Mouse (Mus musculus) lung, postnatal 10 days (tissue): Measurements from ENCODE around the gene Syne3.

Experiments used
- DNase-seq: peaks from one replicate; pipeline ENCODE4 v3.0.0; 2021

Syne3 gene

GRCm38 (mm10) chr12:104998541-104998940 lies 11.1 kb downstream of the Syne3 start:
- DNase-seq: no peak

DNA sequence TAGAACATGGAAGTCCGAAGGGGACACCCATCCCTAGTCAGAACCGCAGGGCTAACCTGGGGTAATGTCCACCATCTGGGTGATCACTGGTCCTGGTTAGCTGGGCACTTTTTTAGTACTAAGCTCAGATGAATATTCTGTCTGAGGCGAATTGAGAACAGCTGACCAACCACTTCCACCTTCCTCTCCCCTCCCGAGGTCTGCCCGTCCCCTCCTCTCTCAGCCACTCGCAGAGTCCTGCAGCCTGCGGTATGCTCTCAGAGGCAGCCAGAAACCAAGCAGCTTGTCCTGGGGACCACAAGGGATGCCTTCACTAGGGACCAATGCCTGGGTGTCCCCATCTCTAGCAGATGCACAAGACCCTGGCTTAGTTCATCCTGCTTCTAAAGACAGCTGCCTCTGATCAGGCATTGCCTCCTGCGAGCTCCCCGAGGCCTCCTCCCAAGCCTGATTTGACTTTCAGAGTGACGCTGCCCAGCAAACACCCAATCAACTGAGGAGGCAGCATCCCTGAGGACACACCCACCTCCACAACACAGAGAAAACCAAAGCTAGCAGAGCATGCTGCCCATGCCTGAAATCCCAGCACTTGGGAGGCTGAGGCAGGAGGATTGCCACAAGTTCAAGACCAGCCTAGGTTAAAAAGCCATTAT lies 11.8 kb downstream of the Syne3 start:
- no peak for DNase-seq

- DNase-seq: no peak
These were observed 12.4 kb downstream of the Syne3 start for GRCm38 (mm10) chr12:104997159-104997558.

DNA sequence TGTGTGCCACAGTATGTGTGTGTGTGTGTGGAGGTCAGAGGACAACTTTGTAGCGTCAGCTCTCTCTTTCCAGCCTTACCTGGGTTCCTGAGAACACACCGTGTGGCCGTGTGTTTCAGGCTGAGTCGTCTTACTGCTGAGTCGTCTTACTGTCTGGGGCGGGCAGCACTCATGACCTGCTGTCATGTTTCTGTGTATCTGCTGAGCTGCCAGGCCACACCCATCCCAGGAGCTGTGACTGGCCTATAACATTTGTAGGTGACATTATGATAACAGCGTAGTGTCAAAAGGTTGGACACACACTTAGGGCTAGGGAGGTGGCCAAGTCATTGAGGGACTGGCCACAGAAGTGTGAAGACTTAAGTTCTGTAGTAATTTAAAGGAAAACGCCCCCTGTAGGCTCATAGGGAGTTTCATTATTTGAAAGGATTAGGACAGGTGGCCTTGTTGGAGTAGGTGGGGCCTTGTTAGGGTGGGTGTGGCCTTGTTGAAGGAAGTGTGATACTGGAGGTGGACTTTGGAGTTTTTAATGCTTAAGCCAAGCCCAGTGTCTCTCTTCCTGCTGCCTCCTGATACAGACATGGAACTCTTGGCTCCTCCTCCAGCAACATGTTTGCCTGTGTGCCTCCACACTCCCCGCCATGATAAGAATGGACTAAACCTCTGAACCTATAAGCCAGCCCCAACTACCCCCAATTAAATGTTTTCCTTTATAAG lies 13.4 kb downstream of the Syne3 start:
- no peak for DNase-seq

GRCm38 (mm10) chr12:104995259-104995876 lies 14.2 kb downstream of the Syne3 start:
- DNase-seq: no peak

GRCm38 (mm10) chr12:104992838-104993237 lies 16.8 kb downstream of the Syne3 start:
- DNase-seq: peak; percentile 51

GRCm38 (mm10) chr12:104992123-104992741 lies 17.4 kb downstream of the Syne3 start:
- no peak for DNase-seq

- no peak for DNase-seq
These were observed 18.7 kb downstream of the Syne3 start for GRCm38 (mm10) chr12:104990741-104991454.

DNA sequence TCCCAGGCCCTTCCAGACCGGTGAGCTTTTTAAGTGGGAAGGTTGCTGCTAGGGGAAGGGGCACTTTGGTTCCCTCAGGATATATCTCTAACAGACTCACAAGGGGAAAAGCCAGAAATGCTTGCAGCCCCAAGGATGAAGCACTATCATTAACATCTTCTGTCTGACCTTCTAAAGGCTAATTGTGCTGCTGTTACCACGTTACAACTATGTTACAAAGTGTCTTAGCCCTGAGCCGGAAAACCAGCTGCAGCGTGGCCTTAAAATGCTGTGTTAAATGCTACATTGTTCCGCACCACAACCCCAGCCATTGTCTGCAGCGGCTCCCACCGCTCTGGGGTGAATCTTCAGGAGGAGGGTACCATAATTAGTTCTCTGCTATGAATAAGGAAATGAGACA lies 21.7 kb downstream of the Syne3 start:
- DNase-seq: no peak

DNA sequence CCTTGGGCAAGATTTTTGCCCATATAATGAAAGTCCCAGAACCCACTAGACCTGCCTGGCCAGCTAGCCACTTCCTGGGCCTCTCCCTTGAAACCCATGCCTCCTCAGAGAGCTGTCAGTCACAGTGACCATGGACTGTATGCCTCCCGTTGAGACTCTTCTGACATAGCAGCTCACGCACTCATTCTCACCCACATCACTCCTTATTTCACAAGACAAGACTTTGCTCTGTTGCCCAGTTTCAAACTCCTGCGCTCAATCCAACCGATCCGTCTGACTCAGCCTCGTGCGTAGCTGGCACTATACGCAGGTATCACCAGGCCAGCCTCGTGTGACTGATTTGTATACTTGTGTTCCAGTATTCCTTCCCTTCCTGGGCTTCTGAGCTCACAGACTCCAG lies 22.8 kb downstream of the Syne3 start:
- DNase-seq: no peak

- no peak for DNase-seq
These were observed 23.6 kb downstream of the Syne3 start for GRCm38 (mm10) chr12:104986001-104986400.

DNA sequence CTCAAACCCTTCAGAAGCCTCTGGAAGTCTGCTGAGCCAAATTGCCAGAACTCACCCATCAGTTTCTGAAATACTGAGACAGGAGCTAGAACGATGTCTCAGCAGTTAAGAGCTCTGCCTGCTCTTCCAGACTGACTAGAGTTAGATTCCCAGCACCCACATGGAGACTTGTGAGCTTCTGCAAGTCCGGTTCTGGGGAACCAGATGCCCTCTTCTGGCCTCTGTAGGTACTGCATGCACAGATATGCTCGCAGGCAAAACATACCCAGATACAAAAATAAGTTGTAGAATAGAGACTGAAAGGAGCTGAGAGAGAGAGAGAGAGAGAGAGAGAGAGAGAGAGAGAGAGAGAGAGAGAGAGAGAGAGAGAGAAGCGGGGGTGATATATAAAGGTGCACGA lies 24.5 kb downstream of the Syne3 start:
- no peak for DNase-seq

- DNase-seq: no peak
These were observed 26.1 kb downstream of the Syne3 start for GRCm38 (mm10) chr12:104983476-104983875.

DNA sequence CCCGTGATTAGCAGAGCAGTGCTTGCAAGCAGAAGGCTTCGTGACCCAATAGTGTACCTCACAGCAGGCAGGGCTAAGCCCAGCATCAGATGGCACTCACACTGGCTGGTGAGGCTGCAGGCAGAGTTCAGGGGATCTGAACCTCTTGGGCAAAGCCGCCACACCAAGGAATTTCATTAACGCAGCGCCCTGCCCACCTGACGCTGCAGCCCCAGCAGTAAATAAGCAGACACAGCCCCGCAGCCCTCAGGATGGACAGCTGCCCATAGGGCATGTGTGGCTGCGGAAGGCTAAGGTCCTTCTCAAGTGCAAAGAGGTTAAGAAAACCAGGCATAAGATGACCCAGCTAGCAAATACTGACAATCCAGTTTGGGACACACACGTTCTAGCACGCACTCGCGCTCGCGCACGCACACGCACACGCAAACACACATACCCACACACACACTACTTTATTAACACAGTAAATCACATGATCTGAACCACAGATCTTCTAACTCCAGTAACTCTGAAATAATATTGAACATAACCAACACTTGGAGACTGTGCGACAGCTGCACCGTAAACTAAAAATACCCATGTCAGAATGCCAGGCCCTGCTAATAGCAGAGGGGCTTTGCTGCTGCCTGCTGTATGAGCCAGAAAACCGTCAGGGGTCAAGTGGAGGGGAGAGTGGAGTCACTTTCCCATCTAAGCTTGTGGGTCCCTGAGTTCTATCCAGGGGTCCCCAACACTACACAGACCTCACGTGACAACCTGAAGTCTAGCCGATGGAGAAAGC lies 30.5 kb downstream of the Syne3 start:
- DNase-seq: no peak

GRCm38 (mm10) chr12:104978420-104978819 lies 31.2 kb downstream of the Syne3 start:
- peak; percentile 70 for DNase-seq

DNA sequence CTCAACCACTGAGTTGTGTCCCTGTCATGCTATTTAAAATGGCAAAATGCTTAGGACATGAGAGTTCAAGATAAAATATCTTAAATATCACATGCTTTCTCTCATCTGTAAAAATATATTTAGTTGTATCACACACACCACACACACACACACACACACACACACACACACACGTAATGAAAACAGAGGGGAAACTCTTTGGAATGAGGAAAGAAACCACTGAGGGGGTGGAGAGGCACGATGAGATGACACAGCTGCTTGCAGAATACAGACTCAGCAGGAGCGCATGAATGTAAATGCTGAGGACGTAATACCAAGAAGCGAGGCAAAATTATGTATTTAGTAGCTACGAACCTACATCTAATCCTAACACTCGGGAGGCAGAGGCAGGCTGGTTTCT lies 32.7 kb downstream of the Syne3 start:
- DNase-seq: no peak

- no peak for DNase-seq
These were observed 33.2 kb downstream of the Syne3 start for GRCm38 (mm10) chr12:104976331-104976817.

DNA sequence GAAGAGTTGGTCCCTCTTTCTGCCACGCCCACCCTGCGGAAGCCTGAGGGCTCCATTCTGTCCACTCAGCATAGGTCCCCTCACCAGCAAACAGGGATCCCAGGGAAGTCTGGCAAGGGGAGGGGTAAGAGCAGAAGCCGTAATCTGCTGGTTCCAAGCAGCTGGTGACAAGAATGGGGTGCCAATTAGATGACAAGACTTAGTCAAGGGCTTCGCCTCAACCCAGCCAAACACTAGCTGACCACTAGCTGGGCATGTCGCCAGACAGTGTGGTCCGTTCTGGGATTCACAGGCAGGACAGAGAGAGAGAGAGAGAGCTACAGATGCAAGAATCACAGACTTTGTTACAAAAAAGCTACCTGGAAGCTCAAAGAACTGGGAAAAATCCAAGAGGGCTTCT lies 36.7 kb downstream of the Syne3 start:
- peak; percentile 54 for DNase-seq

DNA sequence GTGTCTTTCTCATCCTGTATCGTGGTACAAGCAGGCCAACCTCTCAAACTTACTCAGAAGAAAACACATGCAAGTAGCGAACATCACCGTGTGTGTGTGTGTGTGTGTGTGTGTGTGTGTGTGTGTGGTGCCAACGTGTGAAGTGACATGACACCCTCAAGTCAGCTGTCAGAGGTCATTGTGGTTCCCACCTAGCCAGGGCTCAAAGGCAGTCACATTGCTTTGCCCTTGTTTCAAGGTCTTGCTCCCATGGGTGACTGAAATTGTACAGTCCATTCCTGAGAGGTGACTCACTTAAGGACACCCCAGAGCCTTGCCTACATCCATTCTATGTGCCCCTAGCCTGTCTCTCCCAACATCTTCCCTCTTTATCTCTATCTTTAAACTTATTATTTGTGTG lies 40.0 kb downstream of the Syne3 start:
- DNase-seq: no peak

DNA sequence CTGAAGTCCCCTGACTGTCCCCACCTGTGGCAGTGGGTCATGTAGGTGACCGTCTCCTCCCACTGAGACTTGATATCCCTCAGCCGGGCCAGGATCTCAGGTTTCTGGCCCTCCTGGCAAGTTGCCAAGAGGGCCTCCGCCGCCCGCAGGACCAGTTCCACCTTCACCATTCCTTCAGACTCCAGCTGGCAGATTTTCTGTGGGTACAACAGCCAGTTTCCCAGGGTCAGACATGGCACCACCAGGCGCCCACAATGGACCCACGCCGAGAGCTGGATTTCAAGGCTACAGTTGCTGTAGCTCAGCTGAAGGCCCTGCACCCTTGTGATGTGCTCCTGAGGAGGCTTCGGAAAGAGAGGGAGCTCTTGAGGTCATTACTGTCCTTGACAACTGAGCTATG lies 40.4 kb downstream of the Syne3 start:
- DNase-seq: no peak

DNA sequence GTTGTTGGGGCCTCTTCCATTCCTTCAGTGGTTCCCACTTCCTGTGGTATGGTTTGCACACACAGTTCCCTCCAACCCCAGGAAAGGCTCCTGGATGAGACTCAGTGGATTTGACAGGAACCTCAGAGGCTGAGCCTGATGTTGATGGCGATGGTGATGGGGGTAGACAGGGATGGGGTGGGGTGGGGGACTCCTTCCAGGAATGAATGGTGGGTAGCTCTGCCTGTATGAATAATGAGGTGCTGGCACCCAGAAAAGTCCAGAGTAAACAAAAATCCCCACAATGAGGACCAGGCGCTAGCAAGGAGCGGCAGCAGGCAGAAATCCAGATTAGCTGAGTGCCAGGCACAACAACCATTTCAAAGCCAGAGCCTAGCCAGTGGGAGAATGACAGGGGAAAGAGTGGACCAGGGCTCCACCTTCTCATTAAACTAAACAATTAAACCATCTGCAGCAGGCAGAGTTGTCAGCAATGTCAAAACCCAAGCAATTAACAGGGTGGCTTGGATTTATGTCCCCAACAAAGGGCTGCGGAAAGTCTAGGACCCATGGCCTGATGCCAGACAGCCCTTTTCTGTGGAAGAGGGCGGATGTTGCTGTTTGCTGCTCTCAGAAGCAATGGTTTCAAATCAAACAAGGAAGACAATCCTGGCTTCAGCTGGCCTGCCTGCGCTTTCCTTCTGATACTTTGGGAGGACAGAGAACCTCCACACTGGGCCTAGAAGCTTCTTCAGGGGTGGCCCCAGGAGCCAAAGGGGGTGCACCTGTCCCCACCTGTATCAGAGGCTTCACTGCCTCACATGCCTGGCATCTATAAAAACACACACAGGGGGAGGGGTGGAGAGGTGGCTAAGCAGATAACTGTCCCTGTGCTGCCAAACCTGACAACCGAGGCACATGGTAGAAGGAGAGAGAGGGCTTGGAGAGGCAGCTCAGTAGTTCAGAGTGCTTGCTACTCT lies 44.4 kb downstream of the Syne3 start:
- DNase-seq: peak; percentile 85
